Mouse (Mus musculus): Measurements from ENCODE around the gene Bsn. TPM values are rescaled to one million over a fixed set of nuclear protein-coding genes. Genes with fewer than 3 reads are reported as not detected.

The Bsn gene
- total and polyA plus RNA-seq, 3 experiments: 2.8 to 7.9 (median 5.0) TPM

DNA sequence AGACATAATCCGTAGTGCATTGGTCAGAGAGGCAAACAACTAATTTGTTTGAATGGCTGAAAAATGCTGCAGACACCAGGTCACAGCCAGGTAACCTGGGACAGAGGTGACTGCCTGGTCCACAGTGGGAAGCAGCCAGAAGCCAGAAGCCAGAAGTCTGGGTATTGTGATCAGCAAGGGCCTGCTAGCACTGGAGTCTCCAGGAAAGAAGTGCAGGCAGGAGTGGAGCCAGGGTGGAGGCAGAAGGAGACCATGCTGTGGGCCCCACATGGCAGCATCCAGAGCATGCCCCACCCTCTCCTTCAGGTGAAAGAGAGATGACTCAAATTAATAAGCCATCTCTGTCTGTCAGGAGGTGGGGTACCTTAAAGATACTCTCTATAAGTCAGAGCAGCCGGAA is 46.7 kb downstream of the Bsn start:
- H3K27me3 ChIP-seq (ENCODE audit: insufficient read depth, low read length): peaks cover 55% of the 10 kb centered on the region
- H3K9me3 ChIP-seq (replicated peaks): peaks cover 5% of the 10 kb centered on the region
- TF ChIP-seq TAL1 (conservative IDR thresholded peaks at IDR 0.05; ENCODE audit: low read depth, low read length): no peak
- H3K4me3 ChIP-seq (ENCODE audit: low read depth, low read length): no peak overlapping the region
- peaks cover 7% of the 10 kb centered on the region for H3K4me1 ChIP-seq (ENCODE audit: insufficient read depth, low read depth, low read length)
- no peak for DNase-seq (ENCODE audit: low spot score)
- no peaks in the 10 kb centered on the region for H3K36me3 ChIP-seq (replicated peaks)
- no peak for ATAC-seq (ENCODE audit: extremely low read depth, insufficient number of reproducible peaks, low FRiP score, poor library complexity, severe bottlenecking)

DNA sequence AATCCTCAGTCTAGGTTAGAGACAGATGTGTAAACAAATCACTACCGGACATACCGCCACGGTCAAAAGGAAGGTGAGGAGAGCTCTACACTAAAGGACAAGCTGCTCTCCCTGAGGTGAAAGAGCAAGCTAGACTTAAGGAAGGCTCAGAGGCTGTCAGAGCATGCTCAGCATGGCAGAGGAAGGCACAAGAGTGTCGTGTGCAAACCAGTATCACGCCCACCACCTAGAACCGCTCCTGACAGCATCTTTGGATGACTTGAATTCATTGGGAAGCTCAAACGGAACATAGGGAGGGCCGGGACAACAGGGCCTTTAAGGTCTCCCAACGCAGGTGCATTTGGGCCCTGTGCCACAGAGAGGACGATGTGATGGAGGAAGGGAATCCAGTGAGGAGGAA is 48.8 kb downstream of the Bsn start:
- H3K27me3 ChIP-seq (ENCODE audit: insufficient read depth, low read length): peaks cover 50% of the 10 kb centered on the region
- peaks cover 5% of the 10 kb centered on the region for H3K9me3 ChIP-seq (replicated peaks)
- peaks cover 23% of the 10 kb centered on the region for H3K4me1 ChIP-seq (ENCODE audit: insufficient read depth, low read depth, low read length)
- no peak for DNase-seq (ENCODE audit: low spot score)
- no peaks in the 10 kb centered on the region for H3K36me3 ChIP-seq (replicated peaks)
- no peak for ATAC-seq (ENCODE audit: extremely low read depth, insufficient number of reproducible peaks, low FRiP score, poor library complexity, severe bottlenecking)
- H3K4me3 ChIP-seq (ENCODE audit: low read depth, low read length): no peak overlapping the region
- TF ChIP-seq CTCF (IDR thresholded peaks at IDR 0.05; ENCODE audit: low read depth, low read length): no peak
- TF ChIP-seq GATA2 (IDR thresholded peaks at IDR 0.05; ENCODE audit: borderline replicate concordance, low read depth, low read length): no peak

GRCm38 (mm10) chr9:108139963-108140695 is 50.1 kb downstream of the Bsn start:
- Histone ChIP-seq H3K4me3 (ENCODE audit: low read depth, low read length) (no peak overlapping the region), H3K27me3 (ENCODE audit: insufficient read depth, low read length) (peaks cover 46% of the 10 kb centered on the region), H3K36me3 (replicated peaks) (no peaks in the 10 kb centered on the region), H3K9me3 (replicated peaks) (peaks cover 5% of the 10 kb centered on the region), H3K4me1 (ENCODE audit: insufficient read depth, low read depth, low read length) (peaks cover 27% of the 10 kb centered on the region)
- DNase-seq (ENCODE audit: low spot score): no peak
- ATAC-seq (ENCODE audit: extremely low read depth, insufficient number of reproducible peaks, low FRiP score, poor library complexity, severe bottlenecking): no peak
- TF ChIP-seq GATA1 (IDR thresholded peaks at IDR 0.05; ENCODE audit: borderline replicate concordance, low read length) (no peak), TAL1 (conservative IDR thresholded peaks at IDR 0.05; ENCODE audit: low read depth, low read length) (no peak), GATA2 (IDR thresholded peaks at IDR 0.05; ENCODE audit: borderline replicate concordance, low read depth, low read length) (no peak), POLR2AphosphoS5 (IDR thresholded peaks at IDR 0.05; ENCODE audit: insufficient replicate concordance, low read depth, low read length) (no peak), CTCF (IDR thresholded peaks at IDR 0.05; ENCODE audit: low read depth, low read length) (no peak)

DNA sequence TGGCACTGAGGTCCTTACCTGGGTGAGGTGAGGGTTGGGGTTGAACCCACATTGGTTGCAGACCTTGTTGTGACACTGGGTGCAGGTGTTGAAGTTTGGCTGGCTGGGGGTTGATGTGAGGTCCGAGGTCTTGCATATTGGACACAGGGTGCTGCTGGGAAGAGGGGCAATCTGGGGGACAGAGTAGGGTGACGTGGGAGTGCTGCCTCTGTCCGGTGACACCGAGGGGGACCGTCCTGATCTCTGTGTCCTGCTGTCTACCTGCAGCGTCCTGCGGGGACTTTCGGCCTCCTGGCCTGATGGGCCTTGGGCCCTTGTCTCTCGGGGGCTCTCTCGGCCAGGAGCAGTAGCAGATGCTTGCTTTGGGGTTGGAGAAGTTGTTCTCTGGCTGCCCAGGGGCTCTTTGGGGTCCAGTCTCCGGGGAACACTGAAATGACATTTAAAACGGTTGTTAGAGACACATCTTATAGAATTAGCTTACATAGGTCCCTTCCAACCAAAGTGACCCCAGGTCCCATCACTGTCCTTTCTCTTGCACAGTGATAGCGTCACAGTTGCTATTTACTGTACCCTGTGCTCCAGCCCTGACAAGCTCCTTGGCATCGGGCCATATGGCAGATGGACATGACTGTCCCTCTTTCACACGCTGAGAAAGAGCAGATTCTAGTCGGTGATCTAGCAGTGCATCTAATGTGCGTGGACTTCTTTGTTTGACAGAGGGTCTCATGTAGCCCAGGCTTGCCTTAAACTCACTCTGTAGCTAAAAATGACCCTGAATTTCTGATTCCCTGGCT is 50.8 kb downstream of the Bsn start:
- Histone ChIP-seq H3K4me3 (ENCODE audit: low read depth, low read length) (no peak overlapping the region), H3K36me3 (replicated peaks) (no peaks in the 10 kb centered on the region), H3K9me3 (replicated peaks) (no peaks in the 10 kb centered on the region; the same call in 1 of the 2 replicates), H3K27me3 (ENCODE audit: insufficient read depth, low read length) (peaks cover 46% of the 10 kb centered on the region), H3K4me1 (ENCODE audit: insufficient read depth, low read depth, low read length) (peaks cover 31% of the 10 kb centered on the region)
- TF ChIP-seq GATA1 (IDR thresholded peaks at IDR 0.05; ENCODE audit: borderline replicate concordance, low read length): no peak
- ATAC-seq (ENCODE audit: extremely low read depth, insufficient number of reproducible peaks, low FRiP score, poor library complexity, severe bottlenecking) (no peak), DNase-seq (ENCODE audit: low spot score) (no peak)

DNA sequence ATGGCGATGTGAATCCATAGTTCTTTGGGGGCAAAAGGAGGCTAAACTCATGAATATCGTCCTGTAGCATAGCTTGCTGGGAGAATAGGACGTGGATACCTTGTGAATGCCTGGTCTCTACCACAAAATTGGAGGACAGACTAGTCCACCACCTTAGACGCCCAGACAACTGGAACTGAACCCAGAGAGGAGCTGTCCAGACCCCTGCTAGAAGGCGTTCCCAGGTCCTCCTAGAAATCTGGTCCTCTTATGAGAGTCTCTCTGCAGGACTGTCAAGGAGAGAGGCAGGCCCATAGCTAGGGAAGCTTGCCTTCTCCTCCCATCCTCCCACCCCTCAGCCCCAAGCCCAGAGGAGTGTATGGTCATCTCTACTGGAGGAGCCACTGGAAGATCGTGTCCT is 52.1 kb downstream of the Bsn start:
- TF ChIP-seq GATA2 (IDR thresholded peaks at IDR 0.05; ENCODE audit: borderline replicate concordance, low read depth, low read length) (no peak), TAL1 (conservative IDR thresholded peaks at IDR 0.05; ENCODE audit: low read depth, low read length) (no peak)
- DNase-seq (ENCODE audit: low spot score) (no peak), ATAC-seq (ENCODE audit: extremely low read depth, insufficient number of reproducible peaks, low FRiP score, poor library complexity, severe bottlenecking) (no peak)
- Histone ChIP-seq H3K36me3 (replicated peaks) (no peaks in the 10 kb centered on the region), H3K27me3 (ENCODE audit: insufficient read depth, low read length) (peaks cover 41% of the 10 kb centered on the region), H3K4me1 (ENCODE audit: insufficient read depth, low read depth, low read length) (peaks cover 37% of the 10 kb centered on the region), H3K9me3 (replicated peaks) (no peaks in the 10 kb centered on the region; the same call in 1 of the 2 replicates), H3K4me3 (ENCODE audit: low read depth, low read length) (no peak overlapping the region)

- peaks cover 40% of the 10 kb centered on the region for H3K4me1 ChIP-seq (ENCODE audit: insufficient read depth, low read depth, low read length)
- no peaks in the 10 kb centered on the region for H3K36me3 ChIP-seq (replicated peaks)
- peaks cover 35% of the 10 kb centered on the region for H3K27me3 ChIP-seq (ENCODE audit: insufficient read depth, low read length)
- ATAC-seq (ENCODE audit: extremely low read depth, insufficient number of reproducible peaks, low FRiP score, poor library complexity, severe bottlenecking): no peak
- no peaks in the 10 kb centered on the region for H3K9me3 ChIP-seq (replicated peaks)
- DNase-seq (ENCODE audit: low spot score): no peak
- TF ChIP-seq GATA2 (IDR thresholded peaks at IDR 0.05; ENCODE audit: borderline replicate concordance, low read depth, low read length) (no peak), POLR2AphosphoS5 (IDR thresholded peaks at IDR 0.05; ENCODE audit: insufficient replicate concordance, low read depth, low read length) (no peak), TAL1 (conservative IDR thresholded peaks at IDR 0.05; ENCODE audit: low read depth, low read length) (no peak), GATA1 (IDR thresholded peaks at IDR 0.05; ENCODE audit: borderline replicate concordance, low read length) (no peak), CTCF (IDR thresholded peaks at IDR 0.05; ENCODE audit: low read depth, low read length) (no peak)
- peak overlapping the region; percentile 46; the same call in 1 of the 2 replicates for H3K4me3 ChIP-seq (ENCODE audit: low read depth, low read length)
These were observed 52.7 kb downstream of the Bsn start for GRCm38 (mm10) chr9:108137523-108137922.
